Mouse (Mus musculus) brain, embryonic 14.5 days (tissue): ENCODE measurements at regions not wholly inside any gene's neighbourhood (a gene's known extent, or its start where the extent isn't known, plus 50 kb on each side); places are given as distances from the start of the nearest gene placed in this dataset.

Experiments
- CTCF ChIP-seq: fragments of 200-500 bp; IDR thresholded peaks from 2 replicates; pipeline ENCODE4 v1.5.1; 2012; ENCODE audit warnings: inconsistent platforms, mild to moderate bottlenecking, moderate library complexity, borderline replicate concordance; ENCODE audit not compliant: insufficient read depth, insufficient read length; ENCODE audit errors: extremely low read depth
- POLR2A ChIP-seq: fragments of 200-500 bp; IDR thresholded peaks from 2 replicates; pipeline ENCODE4 v1.6.1; 2012; ENCODE audit warnings: mild to moderate bottlenecking, inconsistent platforms, borderline replicate concordance; ENCODE audit not compliant: poor library complexity, insufficient read depth, insufficient read length, severe bottlenecking; ENCODE audit errors: extremely low read depth

GRCm38 (mm10) chr14:58321234-58321633, 250.9 kb downstream of the Fgf9 start:
- no peak for TF ChIP-seq CTCF
- TF ChIP-seq POLR2A: no peak
